Mouse (Mus musculus): ENCODE measurements around the gene Ctbp2.

GRCm38 (mm10) chr7:133133552-133133951 lies 9.4 kb upstream of the Ctbp2 start:
- no peak for TF ChIP-seq EP300 (IDR thresholded peaks at IDR 0.05; ENCODE audit: low read depth)
- peak; percentile 25 for TF ChIP-seq CTCF (IDR thresholded peaks at IDR 0.05; ENCODE audit: low read depth)
